Mouse (Mus musculus): ENCODE data around the gene Exog. TPM values are rescaled to one million over a fixed set of nuclear protein-coding genes. Genes with fewer than 3 reads are reported as not detected.

Gene Exog
- polyA plus RNA-seq, 1 experiment from 2014 or later = 19.6 TPM

GRCm38 (mm10) chr9:119465595-119465994 is 20.9 kb downstream of the Exog start:
- Histone ChIP-seq H3K36me3 (peaks cover 30% of the 10 kb centered on the region), H3K4me3 (replicated peaks) (no peak overlapping the region), H3K27me3 (replicated peaks) (no peaks in the 10 kb centered on the region), H3K27ac (no peak overlapping the region), H3K9ac (no peak overlapping the region), H3K4me1 (replicated peaks) (no peaks in the 10 kb centered on the region), H3K4me2 (replicated peaks) (no peak overlapping the region), H3K9me3 (no peaks in the 10 kb centered on the region)
- no peak for ATAC-seq
- WGBS = 68% methylated on average over 7 of the region's 7 CpGs

- Histone ChIP-seq H3K27ac (no peak overlapping the region), H3K4me2 (replicated peaks) (no peak overlapping the region), H3K9ac (no peak overlapping the region), H3K4me1 (replicated peaks) (no peaks in the 10 kb centered on the region), H3K9me3 (no peaks in the 10 kb centered on the region), H3K36me3 (0 out of 2 replicates have a peak, but pooled peaks cover 5% of the 10 kb centered on the region), H3K4me3 (replicated peaks) (no peak overlapping the region), H3K27me3 (replicated peaks) (no peaks in the 10 kb centered on the region)
- WGBS = 72% methylated on average over 8 of the region's 8 CpGs
- no peak for ATAC-seq
Measured at GRCm38 (mm10) chr9:119469691-119470353, 25.1 kb downstream of the Exog start.

GRCm38 (mm10) chr9:119472412-119472918 is 27.7 kb downstream of the Exog start:
- Histone ChIP-seq H3K9ac (no peak overlapping the region), H3K4me3 (replicated peaks) (no peak overlapping the region)
- 62% methylated on average over 11 of the region's 11 CpGs for WGBS

GRCm38 (mm10) chr9:119473011-119473410 is 28.3 kb downstream of the Exog start:
- H3K9me3 ChIP-seq = no peaks in the 10 kb centered on the region
- 91% methylated on average over 1 of the region's 1 CpGs for WGBS
- H3K4me2 ChIP-seq (replicated peaks) = no peak overlapping the region
- H3K4me3 ChIP-seq (replicated peaks) = no peak overlapping the region
- no peak overlapping the region for H3K27ac ChIP-seq
- no peaks in the 10 kb centered on the region for H3K27me3 ChIP-seq (replicated peaks)
- H3K9ac ChIP-seq = no peak overlapping the region
- H3K36me3 ChIP-seq = no peaks in the 10 kb centered on the region
- no peaks in the 10 kb centered on the region for H3K4me1 ChIP-seq (replicated peaks)
- no peak for ATAC-seq

More at GRCm38 (mm10) chr9:119472412-119472918, 27.7 kb downstream of the Exog start:
- no peaks in the 10 kb centered on the region for H3K27me3 ChIP-seq (replicated peaks)
- no peak for ATAC-seq
- H3K4me2 ChIP-seq (replicated peaks) = no peak overlapping the region
- no peaks in the 10 kb centered on the region for H3K4me1 ChIP-seq (replicated peaks)
- H3K36me3 ChIP-seq = 0 out of 2 replicates have a peak, but pooled peaks cover 3% of the 10 kb centered on the region
- H3K9me3 ChIP-seq = no peaks in the 10 kb centered on the region
- H3K27ac ChIP-seq = no peak overlapping the region

- Histone ChIP-seq H3K9ac (no peak overlapping the region), H3K4me3 (replicated peaks) (no peak overlapping the region), H3K4me1 (replicated peaks) (no peaks in the 10 kb centered on the region), H3K27ac (no peak overlapping the region), H3K9me3 (no peaks in the 10 kb centered on the region), H3K27me3 (replicated peaks) (no peaks in the 10 kb centered on the region), H3K4me2 (replicated peaks) (no peak overlapping the region), H3K36me3 (no peaks in the 10 kb centered on the region)
- 81% methylated on average over 9 of the region's 9 CpGs for WGBS
- no peak for ATAC-seq
Measured at GRCm38 (mm10) chr9:119473608-119474164, 28.9 kb downstream of the Exog start.

- Histone ChIP-seq H3K9ac (no peak overlapping the region), H3K4me1 (replicated peaks) (no peaks in the 10 kb centered on the region), H3K27ac (no peak overlapping the region), H3K9me3 (no peaks in the 10 kb centered on the region), H3K36me3 (no peaks in the 10 kb centered on the region), H3K4me3 (replicated peaks) (no peak overlapping the region), H3K27me3 (replicated peaks) (no peaks in the 10 kb centered on the region), H3K4me2 (replicated peaks) (no peak overlapping the region)
- no peak for ATAC-seq
- 57% methylated on average over 15 of the region's 15 CpGs for WGBS
Measured at GRCm38 (mm10) chr9:119474717-119475611, 30.2 kb downstream of the Exog start.

GRCm38 (mm10) chr9:119477754-119478153 is 33.0 kb downstream of the Exog start:
- Histone ChIP-seq H3K9ac (no peak overlapping the region), H3K36me3 (no peaks in the 10 kb centered on the region), H3K4me1 (replicated peaks) (no peaks in the 10 kb centered on the region), H3K9me3 (no peaks in the 10 kb centered on the region), H3K4me3 (replicated peaks) (no peak overlapping the region), H3K4me2 (replicated peaks) (no peak overlapping the region), H3K27ac (no peak overlapping the region), H3K27me3 (replicated peaks) (no peaks in the 10 kb centered on the region)
- 20% methylated on average over 6 of the region's 6 CpGs for WGBS
- ATAC-seq = no peak

- Histone ChIP-seq H3K36me3 (no peaks in the 10 kb centered on the region), H3K27me3 (replicated peaks) (no peaks in the 10 kb centered on the region), H3K4me2 (replicated peaks) (no peak overlapping the region), H3K27ac (no peak overlapping the region), H3K9me3 (no peaks in the 10 kb centered on the region), H3K4me3 (replicated peaks) (no peak overlapping the region), H3K4me1 (replicated peaks) (no peaks in the 10 kb centered on the region), H3K9ac (no peak overlapping the region)
- ATAC-seq = no peak
- WGBS = 81% methylated on average over 11 of the region's 11 CpGs
Measured at GRCm38 (mm10) chr9:119478345-119478744, 33.6 kb downstream of the Exog start.

- Histone ChIP-seq H3K9me3 (no peaks in the 10 kb centered on the region), H3K4me3 (replicated peaks) (no peak overlapping the region), H3K27ac (no peak overlapping the region), H3K9ac (no peak overlapping the region), H3K4me1 (replicated peaks) (no peaks in the 10 kb centered on the region), H3K36me3 (no peaks in the 10 kb centered on the region), H3K27me3 (replicated peaks) (no peaks in the 10 kb centered on the region), H3K4me2 (replicated peaks) (no peak overlapping the region)
- ATAC-seq = no peak
- WGBS = 49% methylated on average over 8 of the region's 8 CpGs
Measured at GRCm38 (mm10) chr9:119479297-119479696, 34.6 kb downstream of the Exog start.

- 66% methylated on average over 4 of the region's 4 CpGs for WGBS
- H3K27me3 ChIP-seq (replicated peaks) = no peaks in the 10 kb centered on the region
- H3K4me3 ChIP-seq (replicated peaks) = no peak overlapping the region
- no peak overlapping the region for H3K4me2 ChIP-seq (replicated peaks)
- H3K36me3 ChIP-seq = no peaks in the 10 kb centered on the region
- no peak for ATAC-seq
- no peaks in the 10 kb centered on the region for H3K4me1 ChIP-seq (replicated peaks)
- no peak overlapping the region for H3K9ac ChIP-seq
- no peaks in the 10 kb centered on the region for H3K9me3 ChIP-seq
- no peak overlapping the region for H3K27ac ChIP-seq
Measured at GRCm38 (mm10) chr9:119481612-119482011, 36.9 kb downstream of the Exog start.

GRCm38 (mm10) chr9:119483554-119484353 is 39.0 kb downstream of the Exog start:
- Histone ChIP-seq H3K4me1 (replicated peaks) (no peaks in the 10 kb centered on the region), H3K27ac (no peak overlapping the region), H3K4me2 (replicated peaks) (no peak overlapping the region), H3K4me3 (replicated peaks) (no peak overlapping the region), H3K27me3 (replicated peaks) (no peaks in the 10 kb centered on the region), H3K9me3 (no peaks in the 10 kb centered on the region), H3K36me3 (no peaks in the 10 kb centered on the region), H3K9ac (no peak overlapping the region)
- 49% methylated on average over 23 of the region's 23 CpGs for WGBS
- no peak; the same call in 1 of the 2 replicates for ATAC-seq

GRCm38 (mm10) chr9:119484420-119484819 is 39.7 kb downstream of the Exog start:
- 61% methylated on average over 9 of the region's 9 CpGs for WGBS

More at GRCm38 (mm10) chr9:119484420-119484819, 39.7 kb downstream of the Exog start:
- Histone ChIP-seq H3K9ac (no peak overlapping the region), H3K4me1 (replicated peaks) (no peaks in the 10 kb centered on the region), H3K4me3 (replicated peaks) (no peak overlapping the region), H3K4me2 (replicated peaks) (no peak overlapping the region), H3K27ac (no peak overlapping the region), H3K9me3 (no peaks in the 10 kb centered on the region), H3K27me3 (replicated peaks) (no peaks in the 10 kb centered on the region), H3K36me3 (no peaks in the 10 kb centered on the region)
- ATAC-seq = no peak
